Mouse (Mus musculus): Measurements from ENCODE around the gene Hlcs.

- no peak for TF ChIP-seq CTCF (IDR thresholded peaks at IDR 0.05; ENCODE audit: low read depth)
- TF ChIP-seq EP300 (optimal IDR thresholded peaks at IDR 0.05) = no peak
Measured at GRCm38 (mm10) chr16:94248721-94249120, 64.7 kb downstream of the Hlcs start.
